Mouse (Mus musculus) lung, embryonic 14.5 days (tissue): ENCODE results near the gene Col4a3. TPM values are rescaled to one million over a fixed set of nuclear protein-coding genes. Genes with fewer than 3 reads are reported as not detected.

Source experiments
- ATAC-seq: fragments of 200-750 bp; cut with Nextera tagmentation; 2 replicates; pipeline ENCODE4 v1.8.0; 2017; ENCODE audit warnings: mild to moderate bottlenecking, moderate TSS enrichment, moderate library complexity; ENCODE audit not compliant: insufficient read depth
- DNase-seq: peaks from one replicate; pipeline ENCODE4 v3.0.0-alpha.2; 2015
- H3K27ac ChIP-seq: fragments of 300-500 bp; sonication (generic); 2 replicates; pipeline ENCODE4 v1.5.1; 2014; ENCODE audit warnings: low read depth, mild to moderate bottlenecking, moderate library complexity
- H3K27me3 ChIP-seq: fragments of 300-500 bp; sonication (generic); 2 replicates; pipeline ENCODE4 v1.6.1; 2014; ENCODE audit warnings: low read length, control low read depth; ENCODE audit not compliant: insufficient read depth
- H3K36me3 ChIP-seq: fragments of 300-500 bp; sonication (generic); 2 replicates; pipeline ENCODE4 v1.6.1; 2014; ENCODE audit warnings: control low read depth; ENCODE audit not compliant: insufficient read depth
- H3K4me1 ChIP-seq: fragments of 300-500 bp; sonication (generic); 2 replicates; pipeline ENCODE4 v1.6.1; 2014; ENCODE audit warnings: antibody characterized with exemption, control low read depth; ENCODE audit not compliant: insufficient read depth
- H3K4me2 ChIP-seq: fragments of 300-500 bp; sonication (generic); 2 replicates; pipeline ENCODE4 v1.6.1; 2014; ENCODE audit warnings: mild to moderate bottlenecking
- H3K4me3 ChIP-seq: fragments of 300-500 bp; sonication (generic); 2 replicates; pipeline ENCODE4 v1.5.1; 2014; ENCODE audit warnings: low read depth, low read length
- H3K9ac ChIP-seq: fragments of 300-500 bp; sonication (generic); 2 replicates; pipeline ENCODE4 v1.6.1; 2014
- H3K9me3 ChIP-seq: fragments of 300-500 bp; sonication (generic); 2 replicates; pipeline ENCODE4 v1.6.1; 2016; ENCODE audit warnings: low read depth, low read length, control low read depth
- CTCF ChIP-seq: IDR thresholded peaks from 2 replicates; pipeline ENCODE4 v1.5.1; 2016; ENCODE audit warnings: antibody characterized with exemption, low read depth
- WGBS: fragments of 180-500 bp; shearing (Covaris S2); extraction: QIAGEN DNeasy Blood & Tissue Kit; methylation state at CpG from one replicate; pipeline ENCODE4 v1.1.7; 2014; 5-methylcytosine and 5-hydroxymethylcytosine counted together
- polyA plus RNA-seq: library from polyadenylated mRNA; unstranded; fragments of >200 nt; fragmentation: Nextera tagmentation; extraction: Ambion mirVana; gene quantifications from 2 replicates; pipeline ENCODE4 v1.2.1, GENCODE M21; 2014

Col4a3 gene
- polyA plus RNA-seq, result 3.8 and 4.5 TPM in 2 replicates

- DNase-seq, result peak; percentile 48
- WGBS, result 3% methylated on average over 34 of the region's 34 CpGs
- Histone ChIP-seq H3K9me3 (no peaks in the 10 kb centered on the region), H3K4me1 (no peaks in the 10 kb centered on the region), H3K9ac (peak within 1 kb of the TSS; percentile 50), H3K4me2 (peak within 1 kb of the TSS; percentile 81), H3K27ac (no peak within 1 kb of the TSS), H3K4me3 (peak within 1 kb of the TSS; percentile 40), H3K27me3 (0 out of 2 replicates have a peak, but pooled peaks cover 9% of the 10 kb centered on the region), H3K36me3 (no peaks in the 10 kb centered on the region)
- peak; percentile 94; the same call in 1 of the 2 replicates for ATAC-seq
- TF ChIP-seq CTCF, result no peak
These were observed at the start of gene Col4a3, which contains the start of gene Col4a4 for GRCm38 (mm10) chr1:82586713-82587399. Col4a3 (plus strand) TSS chr1:82586921. Col4a4 (minus strand) TSS chr1:82586849.

GRCm38 (mm10) chr1:82537848-82538247, 48.9 kb upstream of the Col4a3 start:
- ATAC-seq (no peak), DNase-seq (no peak)
- TF ChIP-seq CTCF, result no peak
- no peak overlapping the region for H3K9ac ChIP-seq
- no peak overlapping the region for H3K4me3 ChIP-seq
- H3K36me3 ChIP-seq, result no peaks in the 10 kb centered on the region
- no peak overlapping the region for H3K27ac ChIP-seq
- WGBS, result 34% methylated on average over 3 of the region's 3 CpGs
- no peaks in the 10 kb centered on the region for H3K9me3 ChIP-seq
- H3K4me2 ChIP-seq, result no peak overlapping the region
- no peaks in the 10 kb centered on the region for H3K4me1 ChIP-seq
- no peaks in the 10 kb centered on the region for H3K27me3 ChIP-seq

- no peak for TF ChIP-seq CTCF
These were observed 46.7 kb upstream of the Col4a3 start for GRCm38 (mm10) chr1:82540056-82540455.

GRCm38 (mm10) chr1:82543934-82544333, 42.8 kb upstream of the Col4a3 start:
- TF ChIP-seq CTCF, result no peak
- no peak for ATAC-seq
- Histone ChIP-seq H3K36me3 (no peaks in the 10 kb centered on the region), H3K27me3 (no peaks in the 10 kb centered on the region), H3K4me1 (no peaks in the 10 kb centered on the region), H3K9me3 (no peaks in the 10 kb centered on the region), H3K9ac (no peak overlapping the region), H3K4me2 (no peak overlapping the region), H3K4me3 (no peak overlapping the region), H3K27ac (no peak overlapping the region)
- WGBS, result 75% methylated on average over 2 of the region's 2 CpGs
- DNase-seq, result no peak

More at GRCm38 (mm10) chr1:82540056-82540455, 46.7 kb upstream of the Col4a3 start:
- Histone ChIP-seq H3K4me1 (no peaks in the 10 kb centered on the region), H3K9me3 (no peaks in the 10 kb centered on the region), H3K9ac (no peak overlapping the region), H3K4me2 (no peak overlapping the region), H3K27ac (no peak overlapping the region), H3K27me3 (no peaks in the 10 kb centered on the region), H3K4me3 (no peak overlapping the region), H3K36me3 (no peaks in the 10 kb centered on the region)
- peak; percentile 36 for DNase-seq
- WGBS, result 54% methylated on average over 5 of the region's 5 CpGs
- no peak for ATAC-seq

GRCm38 (mm10) chr1:82544419-82545185, 42.1 kb upstream of the Col4a3 start:
- DNase-seq (peak; percentile 47), ATAC-seq (no peak; the same call in 1 of the 2 replicates)
- Histone ChIP-seq H3K9ac (no peak overlapping the region), H3K9me3 (no peaks in the 10 kb centered on the region), H3K4me2 (no peak overlapping the region), H3K4me1 (no peaks in the 10 kb centered on the region), H3K27me3 (no peaks in the 10 kb centered on the region), H3K27ac (no peak overlapping the region), H3K36me3 (no peaks in the 10 kb centered on the region), H3K4me3 (no peak overlapping the region)
- 40% methylated on average over 6 of the region's 6 CpGs for WGBS
- TF ChIP-seq CTCF, result no peak

- H3K36me3 ChIP-seq, result no peaks in the 10 kb centered on the region
- no peak overlapping the region for H3K4me2 ChIP-seq
- no peak overlapping the region for H3K27ac ChIP-seq
- no peak for ATAC-seq
- 76% methylated on average over 8 of the region's 8 CpGs for WGBS
- no peak overlapping the region for H3K9ac ChIP-seq
- no peak overlapping the region for H3K4me3 ChIP-seq
- TF ChIP-seq CTCF, result no peak
- DNase-seq, result peak; percentile 28
- no peaks in the 10 kb centered on the region for H3K4me1 ChIP-seq
- H3K27me3 ChIP-seq, result no peaks in the 10 kb centered on the region
- no peaks in the 10 kb centered on the region for H3K9me3 ChIP-seq
These were observed 41.3 kb upstream of the Col4a3 start for GRCm38 (mm10) chr1:82545199-82545960.
